Mouse (Mus musculus) heart, adult 11 months (tissue): ENCODE results near the gene Dpp6.
"Not testable (repeated sequence)": the region's sequence is repeated elsewhere in the genome, so short reads cannot be mapped to it uniquely, and the experiment has no call there.

Source experiments
- DNase-seq: peaks from one replicate; pipeline ENCODE4 v3.0.0; 2022

Gene Dpp6

GRCm38 (mm10) chr5:27402616-27403015 is 585.6 kb downstream of the Dpp6 start:
- peak; percentile 30 for DNase-seq

GRCm38 (mm10) chr5:27408854-27409253 is 591.9 kb downstream of the Dpp6 start:
- no peak for DNase-seq

- peak; percentile 86 for DNase-seq
Observed at GRCm38 (mm10) chr5:27413023-27413422, 596.0 kb downstream of the Dpp6 start.

- no peak for DNase-seq
Observed at GRCm38 (mm10) chr5:27415518-27415917, 598.5 kb downstream of the Dpp6 start.

GRCm38 (mm10) chr5:27416571-27416970 is 599.6 kb downstream of the Dpp6 start:
- no peak for DNase-seq

GRCm38 (mm10) chr5:27417398-27417797 is 600.4 kb downstream of the Dpp6 start:
- DNase-seq, result peak; percentile 83

GRCm38 (mm10) chr5:27418856-27419255 is 601.9 kb downstream of the Dpp6 start:
- peak; percentile 52 for DNase-seq

- peak; percentile 53 for DNase-seq
Observed at GRCm38 (mm10) chr5:27421090-27421635, 604.2 kb downstream of the Dpp6 start.

GRCm38 (mm10) chr5:27423766-27424165 is 606.8 kb downstream of the Dpp6 start:
- DNase-seq, result peak; percentile 19

GRCm38 (mm10) chr5:27424484-27425080 is 607.6 kb downstream of the Dpp6 start:
- peak; percentile 15 for DNase-seq

GRCm38 (mm10) chr5:27426200-27426599 is 609.2 kb downstream of the Dpp6 start:
- peak; percentile 15 for DNase-seq

GRCm38 (mm10) chr5:27433584-27433983 is 616.6 kb downstream of the Dpp6 start:
- no peak for DNase-seq

- peak; percentile 64 for DNase-seq
Observed at GRCm38 (mm10) chr5:27453201-27453845, 636.3 kb downstream of the Dpp6 start.

GRCm38 (mm10) chr5:27454386-27454785 is 637.4 kb downstream of the Dpp6 start:
- peak; percentile 37 for DNase-seq

- DNase-seq, result peak; percentile 37
Observed at GRCm38 (mm10) chr5:27456981-27457380, 640.0 kb downstream of the Dpp6 start.

- peak; percentile 40 for DNase-seq
Observed at GRCm38 (mm10) chr5:27457686-27458085, 640.7 kb downstream of the Dpp6 start.

GRCm38 (mm10) chr5:27474964-27475465 is 658.0 kb downstream of the Dpp6 start:
- peak; percentile 62 for DNase-seq

GRCm38 (mm10) chr5:27481706-27482105 is 664.7 kb downstream of the Dpp6 start:
- peak; percentile 50 for DNase-seq

GRCm38 (mm10) chr5:27486138-27486537 is 669.1 kb downstream of the Dpp6 start:
- no peak for DNase-seq

GRCm38 (mm10) chr5:27490942-27491341 is 673.9 kb downstream of the Dpp6 start:
- DNase-seq, result no peak

GRCm38 (mm10) chr5:27501338-27501737 is 684.3 kb downstream of the Dpp6 start, which contains the start of gene Speer4b:
Gene Speer4b, minus strand, starts transcription at chr5:27501438.
- not testable (repeated sequence) for DNase-seq

- DNase-seq, result no peak
Observed at GRCm38 (mm10) chr5:27518716-27519115, 701.7 kb downstream of the Dpp6 start.

GRCm38 (mm10) chr5:27526906-27527305 is 709.9 kb downstream of the Dpp6 start:
- DNase-seq, result no peak

GRCm38 (mm10) chr5:27544816-27545270 is 727.8 kb downstream of the Dpp6 start:
- peak; percentile 64 for DNase-seq
